Mouse (Mus musculus): ENCODE data around the gene Edem1. TPM values are rescaled to one million over a fixed set of nuclear protein-coding genes. Genes with fewer than 3 reads are reported as not detected.
A peak's percentile ranks its signal among the peaks of the same experiment; 100 is the strongest.

Gene Edem1
- total RNA-seq, 2 experiments from 2014 or later = 63.2 to 103 TPM

- no peak for ATAC-seq (replicated peaks; ENCODE audit: poor library complexity)
Observed at GRCm38 (mm10) chr6:108870421-108870820, 42.0 kb downstream of the Edem1 start.

DNA sequence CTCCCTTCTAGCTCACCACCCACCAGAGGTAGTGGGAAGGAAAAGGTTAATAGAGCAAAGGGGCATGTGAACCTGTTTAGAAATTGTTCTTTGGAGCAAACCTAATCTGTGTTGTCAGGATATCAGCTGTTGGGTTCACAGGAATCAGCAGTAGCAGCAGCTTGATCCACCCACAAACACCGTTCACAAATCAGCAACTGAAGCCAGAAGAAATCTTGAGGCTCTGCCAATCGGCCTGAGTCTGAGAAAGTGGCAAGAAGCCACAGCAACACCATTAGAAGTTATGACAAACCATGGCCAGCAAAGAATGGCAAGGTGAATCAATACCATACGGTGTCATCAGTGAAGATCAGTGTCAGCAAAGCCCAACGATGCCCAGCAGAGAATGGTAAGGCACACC lies 42.8 kb downstream of the Edem1 start:
- ATAC-seq (replicated peaks; ENCODE audit: poor library complexity) = no peak

GRCm38 (mm10) chr6:108875344-108875743 lies 46.9 kb downstream of the Edem1 start:
- no peak for ATAC-seq (replicated peaks; ENCODE audit: poor library complexity)

DNA sequence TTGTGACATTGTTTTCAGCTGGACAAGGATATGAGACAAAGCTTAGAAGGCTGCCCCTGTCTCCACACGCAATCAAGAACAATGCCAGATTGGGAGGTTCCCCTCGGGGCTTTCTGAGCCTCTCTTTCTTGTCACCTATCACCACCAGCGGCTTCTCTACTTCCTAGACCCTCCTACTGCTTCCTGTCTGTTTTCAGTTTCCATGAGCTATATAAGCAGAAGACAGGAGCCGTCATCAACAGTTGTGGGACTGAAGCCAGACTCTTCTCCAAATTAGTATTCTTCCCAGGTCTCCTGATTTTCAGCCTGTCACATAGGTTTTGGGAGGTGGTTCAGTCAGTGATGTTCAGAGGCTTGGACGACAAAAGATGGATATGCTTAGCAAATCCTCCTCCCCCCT lies 47.6 kb downstream of the Edem1 start:
- ATAC-seq (replicated peaks; ENCODE audit: poor library complexity) = peak; percentile 81

GRCm38 (mm10) chr6:108876486-108876885 lies 48.0 kb downstream of the Edem1 start:
- ATAC-seq (replicated peaks; ENCODE audit: poor library complexity) = no peak

- no peak for ATAC-seq (replicated peaks; ENCODE audit: poor library complexity)
Observed at GRCm38 (mm10) chr6:108880368-108881013, 52.0 kb downstream of the Edem1 start.

DNA sequence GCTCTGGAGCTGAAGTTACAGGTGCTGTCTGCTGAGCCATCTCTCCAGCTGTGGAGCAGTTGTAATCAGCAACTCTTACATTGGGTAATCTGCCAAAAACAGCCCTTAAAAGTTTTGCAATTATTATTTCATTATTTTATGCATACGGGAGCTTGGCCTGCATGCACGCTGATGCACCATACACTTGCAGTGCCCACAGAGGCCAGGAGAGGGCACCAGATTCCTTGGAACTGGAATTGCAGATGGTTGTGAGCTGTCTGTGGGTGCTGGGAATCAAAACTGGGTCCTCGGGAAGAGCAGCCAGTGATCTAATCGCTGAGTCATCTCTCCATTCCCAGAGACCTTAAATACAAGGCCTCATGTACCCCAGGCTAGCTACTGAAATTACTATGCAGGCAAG lies 52.6 kb downstream of the Edem1 start:
- peak; percentile 61 for ATAC-seq (replicated peaks; ENCODE audit: poor library complexity)

DNA sequence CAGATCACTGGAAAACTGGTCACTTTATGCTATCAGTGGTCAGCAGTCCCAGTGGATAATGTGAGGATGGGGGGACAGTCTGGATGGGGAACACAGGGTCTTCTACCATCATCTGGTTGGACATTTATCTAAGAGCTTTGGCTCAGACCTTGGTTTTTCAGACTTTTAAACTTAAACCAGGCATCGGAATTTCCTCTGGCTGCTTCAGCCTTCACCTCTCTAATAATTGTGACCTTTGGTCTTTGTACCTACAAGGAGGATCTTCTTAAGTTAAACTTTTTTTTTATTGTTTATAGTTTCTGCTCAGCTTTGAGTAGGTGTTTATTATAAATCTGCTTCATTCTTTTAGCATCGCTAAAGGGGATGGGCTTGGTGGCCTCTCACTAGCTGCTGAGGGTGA lies 55.4 kb downstream of the Edem1 start:
- ATAC-seq (replicated peaks; ENCODE audit: poor library complexity) = no peak

DNA sequence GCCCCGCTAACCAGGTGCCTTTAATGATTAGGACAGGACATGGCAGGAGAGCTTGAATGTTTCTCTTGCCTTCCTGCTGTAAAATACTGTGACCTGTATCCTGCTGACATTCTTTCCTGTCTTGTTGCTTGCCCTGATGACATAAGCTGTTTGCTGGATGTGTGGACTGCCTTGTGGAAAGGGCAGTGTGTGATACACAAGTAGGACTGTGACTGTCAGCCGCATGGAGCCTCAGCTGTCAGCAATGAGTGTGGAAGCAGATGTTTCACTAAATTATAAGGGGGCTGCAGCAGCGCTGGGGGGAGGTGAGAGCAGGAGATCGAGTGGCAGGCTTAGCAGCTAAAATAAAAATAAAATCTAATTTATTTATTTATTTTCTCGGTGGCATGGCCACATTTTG lies 56.2 kb downstream of the Edem1 start:
- no peak for ATAC-seq (replicated peaks; ENCODE audit: poor library complexity)

- no peak for ATAC-seq (replicated peaks; ENCODE audit: poor library complexity)
Observed at GRCm38 (mm10) chr6:108886346-108886745, 57.9 kb downstream of the Edem1 start.

DNA sequence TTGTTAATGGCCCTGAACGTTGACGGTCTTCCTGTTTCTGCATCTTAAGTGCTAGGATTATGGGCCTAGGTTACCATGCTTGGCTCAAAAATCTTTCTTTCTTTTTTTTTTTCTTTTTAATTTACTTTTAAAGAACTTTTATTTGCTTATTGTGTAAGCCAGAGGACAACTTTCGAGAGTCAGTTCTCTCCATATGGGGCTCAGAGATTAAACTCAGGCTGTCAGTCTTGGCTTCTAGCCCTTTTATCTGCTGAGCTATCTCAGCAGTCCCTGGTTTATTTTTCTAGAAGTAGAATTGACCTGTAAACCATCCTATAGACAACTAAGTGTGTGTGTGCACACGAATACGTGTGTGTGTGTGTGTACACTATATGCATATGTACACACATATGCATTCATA lies 64.1 kb downstream of the Edem1 start:
- ATAC-seq (replicated peaks; ENCODE audit: poor library complexity) = peak; percentile 39; the same call in 1 of the 2 replicates

GRCm38 (mm10) chr6:108895129-108895528 lies 66.7 kb downstream of the Edem1 start:
- ATAC-seq (replicated peaks; ENCODE audit: poor library complexity) = no peak

- ATAC-seq (replicated peaks; ENCODE audit: poor library complexity) = no peak
Observed at GRCm38 (mm10) chr6:108895976-108896375, 67.5 kb downstream of the Edem1 start.

DNA sequence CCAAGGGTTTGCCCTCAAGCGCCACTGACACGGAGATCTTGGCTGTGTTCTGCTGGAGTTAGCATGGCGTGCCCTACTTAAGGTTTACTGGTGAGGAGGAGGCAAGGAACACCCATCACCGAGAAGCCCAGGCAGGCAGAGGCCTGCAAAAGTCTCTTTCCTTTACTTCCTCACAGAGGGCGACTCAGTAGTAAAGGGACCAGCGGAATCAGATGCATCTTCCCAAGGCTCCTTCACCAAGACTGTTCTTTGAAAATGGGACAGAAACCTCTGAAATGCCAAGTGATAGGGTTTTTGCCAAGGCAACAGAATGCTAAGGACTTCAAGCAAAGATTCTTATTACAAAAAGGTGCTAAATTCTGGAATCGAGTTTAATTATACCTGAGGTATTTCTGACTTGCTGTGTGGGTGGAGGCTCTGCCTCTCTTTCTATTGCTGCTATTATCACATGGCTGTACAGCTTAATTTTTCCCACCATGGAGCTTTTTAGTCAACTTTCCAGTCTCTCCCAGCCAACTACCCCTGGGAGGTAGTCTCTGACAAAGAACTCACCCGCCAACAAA lies 68.2 kb downstream of the Edem1 start:
- no peak for ATAC-seq (replicated peaks; ENCODE audit: poor library complexity)

DNA sequence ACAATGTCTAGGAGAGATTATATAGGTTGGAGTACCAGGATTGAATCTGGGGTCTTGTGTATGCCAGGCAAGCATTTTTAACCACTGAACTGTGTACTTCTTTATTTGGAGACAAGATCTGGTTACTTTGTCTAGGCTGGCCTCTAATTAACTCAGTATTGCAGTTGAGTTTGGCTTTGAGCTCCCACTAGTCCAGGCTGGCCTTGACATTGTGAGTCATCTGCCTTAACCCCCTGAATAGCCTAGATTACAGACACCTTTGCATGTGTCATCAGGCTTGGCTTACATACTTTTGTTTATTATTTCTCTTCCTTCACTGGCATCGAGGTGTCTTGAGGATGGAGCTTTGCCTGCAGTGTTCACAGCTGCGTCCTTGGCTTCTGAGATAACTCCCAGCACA lies 70.8 kb downstream of the Edem1 start:
- no peak for ATAC-seq (replicated peaks; ENCODE audit: poor library complexity)

- peak; percentile 31; the same call in 1 of the 2 replicates for ATAC-seq (replicated peaks; ENCODE audit: poor library complexity)
Observed at GRCm38 (mm10) chr6:108902124-108902523, 73.7 kb downstream of the Edem1 start.

- no peak for ATAC-seq (replicated peaks; ENCODE audit: poor library complexity)
Observed at GRCm38 (mm10) chr6:108903280-108903679, 74.8 kb downstream of the Edem1 start.

DNA sequence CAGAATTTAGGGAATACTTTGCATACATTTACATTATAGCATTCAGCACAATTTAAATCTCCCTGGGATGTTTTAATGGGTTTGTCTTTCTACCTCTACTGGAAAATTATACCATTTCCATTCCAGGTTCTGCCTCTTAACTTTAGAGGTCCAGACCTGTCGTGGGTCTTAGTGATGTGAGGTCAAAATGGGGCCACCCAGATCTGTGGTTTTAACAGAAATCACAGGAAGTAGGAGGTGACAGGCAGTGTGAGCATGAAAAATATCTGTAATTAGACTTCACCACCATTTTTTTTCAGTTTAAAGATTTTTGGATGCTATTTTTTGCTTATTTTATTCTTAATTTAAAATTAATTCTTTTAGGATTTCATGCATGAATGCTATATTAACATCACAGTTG lies 78.1 kb downstream of the Edem1 start:
- no peak for ATAC-seq (replicated peaks; ENCODE audit: poor library complexity)

Other genes with a start within 250 kb of the Edem1 start
- gene Bhlhe40, start 168.0 kb upstream of the Edem1 start, total RNA-seq (2015) = 3.4 and 3.5 TPM in 2 replicates
- 2.9 and 4.1 TPM in 2 replicates for gene Bhlhe40, start 168.0 kb upstream of the Edem1 start, total RNA-seq (2017)
- 224 and 271 TPM in 2 replicates for gene Arl8b, start 45.5 kb upstream of the Edem1 start, total RNA-seq (2015)
- 71.1 and 83.9 TPM in 2 replicates for gene Arl8b, start 45.5 kb upstream of the Edem1 start, total RNA-seq (2017)

All from megakaryocyte progenitor cell, adult 5-6 weeks (primary cell).